Mouse (Mus musculus) ES-Bruce4 (cell line): ENCODE data around the gene Trappc2l.

ENCODE experiments used
- CTCF ChIP-seq: IDR thresholded peaks from one replicate; pipeline ENCODE4 v1.8.1; 2011; ENCODE audit warnings: low read depth, low read length
- EP300 ChIP-seq: IDR thresholded peaks from 2 replicates; pipeline ENCODE4 v1.6.1; 2011; ENCODE audit warnings: low read depth, low read length; ENCODE audit not compliant: insufficient read depth
- POLR2A ChIP-seq: IDR thresholded peaks from one replicate; pipeline ENCODE4 v1.8.1; 2011; ENCODE audit warnings: low read length; ENCODE audit not compliant: insufficient read depth

DNA sequence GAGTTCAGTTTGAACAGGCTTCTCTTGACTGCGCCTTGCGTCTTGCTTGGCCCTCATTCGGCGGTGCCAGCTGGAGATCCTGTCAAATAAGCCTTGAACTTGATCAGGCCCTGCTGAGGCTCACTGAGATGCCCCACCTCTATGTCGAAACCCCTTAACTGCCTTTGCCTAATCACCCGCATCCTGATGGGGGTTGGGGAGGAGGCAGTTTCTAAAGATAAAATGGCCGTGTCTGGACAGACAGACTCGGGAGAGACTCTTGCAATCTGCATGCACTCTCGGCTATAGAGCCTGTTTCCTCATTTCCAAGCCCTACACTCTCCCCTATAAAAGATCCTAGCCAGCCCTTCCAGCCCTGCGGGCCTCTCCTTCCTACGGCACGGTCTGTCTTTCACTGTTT is 18.2 kb upstream of the Trappc2l start:
- TF ChIP-seq CTCF = no peak
- no peak for TF ChIP-seq EP300
- TF ChIP-seq POLR2A = no peak
